Mouse (Mus musculus) stomach, embryonic 15.5 days (tissue): ENCODE measurements at regions not wholly inside any gene's neighbourhood (a gene's known extent, or its start where the extent isn't known, plus 50 kb on each side); places are given as distances from the start of the nearest gene placed in this dataset.

Source experiments
- ATAC-seq: fragments of 200-750 bp; cut with Nextera tagmentation; 2 replicates; pipeline ENCODE4 v1.8.0; 2017; ENCODE audit warnings: low read depth, moderate number of reproducible peaks, moderate TSS enrichment; ENCODE audit not compliant: insufficient read depth, low FRiP score
- H3K27ac ChIP-seq: fragments of 300-500 bp; sonication (generic); 2 replicates; pipeline ENCODE4 v1.5.1; 2015; ENCODE audit warnings: mild to moderate bottlenecking, inconsistent platforms
- H3K27me3 ChIP-seq: fragments of 300-500 bp; sonication (generic); replicated peaks from 2 replicates; pipeline ENCODE4 v1.6.1; 2015; ENCODE audit warnings: inconsistent platforms
- H3K36me3 ChIP-seq: fragments of 300-500 bp; sonication (generic); 2 replicates; pipeline ENCODE4 v1.6.1; 2015; ENCODE audit warnings: inconsistent platforms
- H3K4me1 ChIP-seq: fragments of 300-500 bp; sonication (generic); 2 replicates; pipeline ENCODE4 v1.6.1; 2015; ENCODE audit warnings: inconsistent platforms
- H3K4me2 ChIP-seq: fragments of 300-500 bp; sonication (generic); 2 replicates; pipeline ENCODE4 v1.6.1; 2015; ENCODE audit warnings: mild to moderate bottlenecking, inconsistent platforms
- H3K4me3 ChIP-seq: fragments of 300-500 bp; sonication (generic); replicated peaks from 2 replicates; pipeline ENCODE4 v1.5.1; 2015; ENCODE audit warnings: inconsistent platforms
- H3K9ac ChIP-seq: fragments of 300-500 bp; sonication (generic); 2 replicates; pipeline ENCODE4 v1.6.1; 2015; ENCODE audit warnings: inconsistent platforms
- H3K9me3 ChIP-seq: fragments of 300-500 bp; sonication (generic); 2 replicates; pipeline ENCODE4 v1.6.1; 2016; ENCODE audit warnings: inconsistent platforms
- WGBS: fragments of 180-500 bp; shearing (Covaris S2); methylation state at CpG from one replicate; pipeline ENCODE4 v1.1.7; 2015; 5-methylcytosine and 5-hydroxymethylcytosine counted together

DNA sequence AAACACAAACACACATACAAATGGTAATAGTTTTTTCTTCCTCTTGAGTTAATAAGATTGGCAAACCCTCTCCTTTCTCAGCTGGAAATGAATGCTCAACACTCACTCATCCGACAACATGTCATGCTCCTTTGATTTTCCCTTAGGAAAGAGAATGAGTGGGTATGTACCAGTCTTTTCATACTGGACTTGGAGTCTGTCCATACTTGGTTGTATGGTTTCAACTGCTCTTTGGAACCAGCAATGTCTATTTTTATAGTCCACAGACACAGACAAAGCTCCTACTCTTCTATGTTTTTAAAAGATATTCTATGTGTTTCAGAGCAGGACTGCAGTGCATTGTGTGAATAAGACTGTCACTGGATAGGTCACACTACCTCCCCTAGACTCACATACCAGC is 273.7 kb upstream of the Marcks start:
- H3K27ac ChIP-seq = no peak overlapping the region
- ATAC-seq = no peak
- no peaks in the 10 kb centered on the region for H3K36me3 ChIP-seq
- no peak overlapping the region for H3K4me3 ChIP-seq
- no peaks in the 10 kb centered on the region for H3K4me1 ChIP-seq
- no peak overlapping the region for H3K4me2 ChIP-seq
- H3K9ac ChIP-seq = no peak overlapping the region
- WGBS = 93% methylated on average over 1 of the region's 1 CpGs
- no peaks in the 10 kb centered on the region for H3K27me3 ChIP-seq
- no peaks in the 10 kb centered on the region for H3K9me3 ChIP-seq

DNA sequence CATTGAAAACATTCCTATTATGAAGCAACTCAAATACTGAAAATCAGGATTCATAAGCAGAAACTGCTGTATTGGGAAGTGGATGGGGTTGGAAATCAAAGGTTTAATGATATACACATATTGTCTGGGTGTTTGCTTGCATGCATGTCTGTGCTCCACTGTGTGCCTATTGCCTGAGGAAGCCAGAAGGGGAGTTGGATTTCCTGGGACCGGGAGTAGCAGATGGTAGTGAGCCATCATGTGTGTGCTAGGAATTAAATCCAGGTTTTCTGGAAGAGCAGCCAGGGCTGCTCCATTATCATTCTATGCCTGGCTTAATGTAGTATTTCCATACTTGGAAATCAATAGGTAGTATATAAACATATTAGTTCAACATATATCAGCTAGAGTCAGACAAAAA is 271.0 kb upstream of the Marcks start:
- Histone ChIP-seq H3K4me3 (no peak overlapping the region), H3K4me1 (no peaks in the 10 kb centered on the region), H3K9ac (no peak overlapping the region), H3K9me3 (no peaks in the 10 kb centered on the region), H3K27me3 (no peaks in the 10 kb centered on the region), H3K27ac (no peak overlapping the region), H3K4me2 (no peak overlapping the region), H3K36me3 (no peaks in the 10 kb centered on the region)
- ATAC-seq = no peak
- WGBS = 56% methylated on average over 1 of the region's 1 CpGs

DNA sequence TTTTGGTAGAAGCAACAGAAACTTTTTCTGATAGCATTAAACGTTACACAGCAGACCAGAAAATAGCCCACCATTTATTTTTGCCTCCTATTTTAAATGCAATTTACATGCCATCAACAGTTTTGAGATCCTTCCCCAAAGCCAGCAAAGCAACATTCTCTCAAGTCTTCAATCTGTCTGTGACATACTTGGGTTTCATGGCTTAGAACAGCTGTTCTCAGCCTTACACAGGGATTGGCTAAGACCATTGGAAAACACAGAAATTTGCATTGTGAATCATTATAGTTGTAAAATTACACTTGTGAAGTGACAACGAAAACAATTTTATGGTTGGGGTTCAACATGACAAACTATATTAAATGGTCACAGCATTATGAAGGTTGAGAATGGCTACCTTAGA is 268.8 kb upstream of the Marcks start:
- 85% methylated on average over 2 of the region's 2 CpGs for WGBS
- ATAC-seq = no peak
- H3K4me1 ChIP-seq = no peaks in the 10 kb centered on the region
- no peak overlapping the region for H3K4me2 ChIP-seq
- H3K9me3 ChIP-seq = no peaks in the 10 kb centered on the region
- no peak overlapping the region for H3K27ac ChIP-seq
- no peak overlapping the region for H3K9ac ChIP-seq
- H3K4me3 ChIP-seq = no peak overlapping the region
- H3K27me3 ChIP-seq = no peaks in the 10 kb centered on the region
- no peaks in the 10 kb centered on the region for H3K36me3 ChIP-seq

DNA sequence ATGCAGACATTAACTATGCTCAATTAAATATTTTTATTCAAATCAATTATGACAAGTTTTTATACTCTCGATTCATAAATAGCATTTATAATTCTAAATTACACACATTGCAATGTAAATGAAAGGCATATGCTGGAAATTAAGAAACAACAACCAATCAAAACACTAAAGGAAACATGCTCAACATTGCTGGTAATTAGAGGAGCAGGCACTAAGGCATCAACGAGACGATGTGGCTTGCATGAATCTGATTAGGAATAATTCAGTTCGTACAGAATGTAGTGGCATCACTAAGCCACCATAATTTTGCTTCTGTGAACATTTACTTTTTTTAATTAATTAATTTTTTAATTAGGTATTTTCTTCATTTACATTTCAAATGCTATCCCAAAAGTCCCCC is 266.2 kb upstream of the Marcks start:
- Histone ChIP-seq H3K4me1 (no peaks in the 10 kb centered on the region), H3K4me2 (no peak overlapping the region), H3K36me3 (no peaks in the 10 kb centered on the region), H3K27ac (no peak overlapping the region), H3K4me3 (no peak overlapping the region), H3K9me3 (no peaks in the 10 kb centered on the region), H3K27me3 (no peaks in the 10 kb centered on the region), H3K9ac (no peak overlapping the region)
- ATAC-seq = no peak
- WGBS = 86% methylated on average over 4 of the region's 4 CpGs

DNA sequence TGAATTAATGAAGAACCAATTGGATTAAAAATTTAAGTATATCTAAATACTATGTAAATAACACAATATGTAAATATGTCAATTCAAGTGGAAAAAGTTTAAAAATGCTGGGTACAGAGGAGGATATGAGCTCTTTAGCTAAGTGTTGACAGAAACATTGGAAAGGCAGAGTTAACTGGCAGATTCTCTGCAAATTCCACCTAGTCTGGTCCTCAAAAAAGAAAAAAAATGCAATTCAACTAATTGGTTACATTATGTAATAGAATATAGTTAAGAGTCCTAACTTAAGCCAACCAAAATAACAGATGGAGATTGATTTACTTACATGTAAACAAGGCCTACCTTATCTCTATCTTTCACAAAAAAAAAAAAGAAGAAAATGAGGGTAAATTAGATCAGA is 265.7 kb upstream of the Marcks start:
- no peak overlapping the region for H3K4me3 ChIP-seq
- H3K9me3 ChIP-seq = no peaks in the 10 kb centered on the region
- H3K36me3 ChIP-seq = no peaks in the 10 kb centered on the region
- H3K9ac ChIP-seq = no peak overlapping the region
- no peak overlapping the region for H3K4me2 ChIP-seq
- no peaks in the 10 kb centered on the region for H3K27me3 ChIP-seq
- H3K27ac ChIP-seq = no peak overlapping the region
- H3K4me1 ChIP-seq = no peaks in the 10 kb centered on the region
- ATAC-seq = no peak

DNA sequence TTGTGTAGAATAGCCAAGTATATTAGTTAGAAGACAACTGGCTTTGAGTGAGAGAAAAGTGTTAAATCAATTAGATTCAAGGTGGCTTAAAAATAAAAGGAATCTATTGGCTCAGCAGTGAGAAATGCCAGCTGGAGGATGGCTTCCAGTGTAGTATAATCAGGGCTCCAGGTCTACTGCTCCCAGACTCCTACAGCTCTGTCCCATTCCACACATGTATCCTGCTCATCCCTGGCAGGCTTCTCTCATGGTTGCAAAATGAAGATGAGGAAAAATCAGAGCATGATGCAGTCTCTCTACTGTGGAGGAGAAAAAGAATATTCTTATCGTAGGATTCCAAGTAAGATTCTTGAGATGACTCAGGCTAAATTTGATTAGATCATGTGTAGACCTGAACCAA is 263.7 kb upstream of the Marcks start:
- Histone ChIP-seq H3K9ac (no peak overlapping the region), H3K4me3 (no peak overlapping the region), H3K27ac (no peak overlapping the region), H3K4me1 (0 out of 2 replicates have a peak, but pooled peaks cover 4% of the 10 kb centered on the region), H3K9me3 (no peaks in the 10 kb centered on the region), H3K27me3 (no peaks in the 10 kb centered on the region), H3K4me2 (no peak overlapping the region), H3K36me3 (no peaks in the 10 kb centered on the region)
- WGBS = 80% methylated on average over 1 of the region's 1 CpGs
- ATAC-seq = no peak

DNA sequence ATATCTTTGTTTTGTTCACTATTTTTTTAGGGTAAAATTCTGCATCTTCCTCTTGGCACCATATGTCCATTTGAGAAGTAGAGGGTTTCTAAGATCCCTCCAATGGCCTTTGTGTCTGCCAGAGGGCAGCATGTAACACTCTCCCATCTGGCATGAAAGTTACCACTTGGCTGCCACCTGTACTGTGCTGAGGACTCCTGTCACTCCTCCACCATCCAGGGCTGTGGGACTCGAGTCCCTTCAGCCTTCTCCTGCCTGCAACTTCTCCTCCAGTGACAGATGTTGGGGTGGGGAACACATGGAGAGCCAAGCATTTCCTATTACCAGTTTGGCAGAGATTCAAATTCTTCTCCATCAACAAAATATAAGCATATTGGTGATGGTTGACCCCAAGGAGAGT is 262.3 kb upstream of the Marcks start:
- Histone ChIP-seq H3K4me3 (no peak overlapping the region), H3K4me1 (0 out of 2 replicates have a peak, but pooled peaks cover 8% of the 10 kb centered on the region), H3K36me3 (no peaks in the 10 kb centered on the region), H3K9ac (no peak overlapping the region), H3K27me3 (no peaks in the 10 kb centered on the region), H3K4me2 (no peak overlapping the region), H3K27ac (no peak overlapping the region), H3K9me3 (no peaks in the 10 kb centered on the region)
- ATAC-seq = no peak
- 18% methylated on average over 1 of the region's 1 CpGs for WGBS

DNA sequence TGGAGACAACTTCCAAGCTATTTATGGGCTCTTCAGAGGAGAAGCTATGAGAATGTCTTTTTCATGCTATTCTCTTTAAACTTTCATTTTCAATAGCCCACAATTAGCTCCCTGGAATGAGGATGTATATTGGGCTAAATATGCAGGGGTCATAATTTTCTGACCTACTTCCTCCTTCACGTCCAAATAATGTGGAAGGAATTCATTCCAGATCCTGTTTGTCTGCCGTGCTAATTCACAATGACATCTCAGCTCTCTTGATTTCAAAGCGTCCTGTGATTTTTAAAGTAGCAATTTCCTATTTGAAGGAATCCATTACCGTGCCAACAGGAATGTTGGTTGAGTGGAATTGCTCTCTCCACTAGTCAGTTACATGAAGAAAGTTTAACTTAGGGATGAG is 261.7 kb upstream of the Marcks start:
- no peaks in the 10 kb centered on the region for H3K36me3 ChIP-seq
- no peaks in the 10 kb centered on the region for H3K27me3 ChIP-seq
- peak overlapping the region; percentile 9; the same call in 1 of the 2 replicates for H3K4me2 ChIP-seq
- H3K9me3 ChIP-seq = no peaks in the 10 kb centered on the region
- WGBS = 28% methylated on average over 4 of the region's 4 CpGs
- H3K9ac ChIP-seq = no peak overlapping the region
- H3K4me3 ChIP-seq = no peak overlapping the region
- no peak overlapping the region for H3K27ac ChIP-seq
- 0 out of 2 replicates have a peak, but pooled peaks cover 8% of the 10 kb centered on the region for H3K4me1 ChIP-seq
- no peak for ATAC-seq

DNA sequence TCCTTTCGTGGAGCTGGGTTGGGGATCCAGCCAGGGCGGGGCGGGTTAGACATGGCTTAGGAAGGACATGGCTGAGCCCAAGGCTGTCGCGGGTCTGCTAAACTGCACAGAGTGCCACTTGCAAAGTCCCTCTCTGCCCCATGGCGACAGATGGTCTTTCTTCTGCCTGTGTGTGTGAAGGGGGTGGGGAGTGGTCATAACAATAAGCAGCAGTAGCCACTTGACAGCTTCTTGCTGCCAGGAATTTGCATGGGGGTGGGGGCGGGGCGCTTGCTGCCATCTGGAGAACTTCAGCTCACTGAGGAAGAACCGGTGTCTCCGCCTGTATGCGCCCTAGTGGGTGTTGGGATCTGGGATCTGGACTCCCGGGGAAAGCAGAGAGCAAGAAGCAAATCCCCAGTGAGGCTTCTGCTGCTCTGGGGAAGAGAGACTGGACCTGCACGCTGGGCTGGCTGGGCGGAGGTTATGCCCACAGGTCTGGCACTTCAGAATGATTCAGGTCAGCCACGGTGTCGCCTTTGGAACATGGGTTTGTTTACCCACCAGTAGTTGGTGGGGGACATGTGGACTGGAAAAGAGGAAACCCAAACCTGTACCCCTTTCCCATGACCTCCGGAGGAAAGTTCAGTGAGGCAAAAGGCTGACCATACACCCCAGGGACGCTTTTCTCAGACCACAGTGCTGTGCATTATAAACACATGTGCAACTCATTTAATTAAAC is 258.7 kb upstream of the Marcks start:
- WGBS = 4% methylated on average over 18 of the region's 18 CpGs
- H3K27ac ChIP-seq = peak overlapping the region; percentile 88
- no peaks in the 10 kb centered on the region for H3K36me3 ChIP-seq
- ATAC-seq = peak; percentile 87
- no peaks in the 10 kb centered on the region for H3K27me3 ChIP-seq
- peak overlapping the region; percentile 66 for H3K4me2 ChIP-seq
- peak overlapping the region; percentile 31 for H3K4me3 ChIP-seq
- no peaks in the 10 kb centered on the region for H3K9me3 ChIP-seq
- 0 out of 2 replicates have a peak, but pooled peaks cover 8% of the 10 kb centered on the region for H3K4me1 ChIP-seq
- H3K9ac ChIP-seq = 0 out of 2 replicates have a peak overlapping the region, but pooled peaks have one; percentile 6

DNA sequence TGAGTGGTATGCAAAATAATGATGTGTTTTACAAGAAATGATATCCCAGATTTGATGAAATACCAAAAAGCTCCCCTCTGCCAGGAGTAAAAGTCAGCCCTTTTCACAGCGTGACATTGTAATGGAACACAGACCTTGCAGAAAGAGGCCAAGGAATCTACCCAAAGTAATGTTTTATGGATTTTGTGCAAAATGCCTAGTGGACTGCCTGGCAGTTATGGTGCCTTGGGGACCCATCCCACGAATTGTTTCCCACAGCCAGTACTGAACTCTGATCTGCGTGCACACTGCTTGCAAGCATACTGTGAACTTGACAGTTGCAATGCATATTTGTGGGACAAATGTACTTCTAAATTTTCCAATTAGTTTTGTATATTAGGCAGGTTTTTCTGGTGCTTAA is 251.3 kb upstream of the Marcks start:
- H3K9me3 ChIP-seq = no peaks in the 10 kb centered on the region
- no peaks in the 10 kb centered on the region for H3K36me3 ChIP-seq
- no peaks in the 10 kb centered on the region for H3K4me1 ChIP-seq
- no peaks in the 10 kb centered on the region for H3K27me3 ChIP-seq
- no peak overlapping the region for H3K4me2 ChIP-seq
- no peak for ATAC-seq
- no peak overlapping the region for H3K27ac ChIP-seq
- 67% methylated on average over 3 of the region's 3 CpGs for WGBS
- H3K9ac ChIP-seq = no peak overlapping the region
- no peak overlapping the region for H3K4me3 ChIP-seq

DNA sequence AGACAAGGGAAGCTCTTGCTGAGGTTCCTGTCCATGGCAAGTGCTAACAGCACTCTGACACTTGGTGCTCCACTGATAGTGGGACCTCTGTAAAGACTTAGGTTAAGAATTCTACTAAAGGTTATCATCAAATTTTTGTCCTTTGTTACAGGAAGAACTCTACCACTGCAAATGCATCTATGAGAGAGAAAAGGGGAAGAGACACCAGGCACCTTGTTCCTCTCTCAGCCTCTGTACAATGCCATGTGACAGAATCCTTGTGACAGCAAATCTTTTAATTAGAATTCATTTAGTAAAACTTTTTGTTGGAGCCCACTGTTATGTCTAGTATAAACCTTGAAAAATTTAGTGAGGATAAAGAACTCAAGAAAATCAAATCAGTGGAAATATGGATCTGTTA is 247.5 kb upstream of the Marcks start:
- Histone ChIP-seq H3K9me3 (no peaks in the 10 kb centered on the region), H3K4me3 (no peak overlapping the region), H3K36me3 (no peaks in the 10 kb centered on the region), H3K27ac (no peak overlapping the region), H3K27me3 (no peaks in the 10 kb centered on the region), H3K9ac (no peak overlapping the region), H3K4me1 (no peaks in the 10 kb centered on the region), H3K4me2 (no peak overlapping the region)
- no peak for ATAC-seq

DNA sequence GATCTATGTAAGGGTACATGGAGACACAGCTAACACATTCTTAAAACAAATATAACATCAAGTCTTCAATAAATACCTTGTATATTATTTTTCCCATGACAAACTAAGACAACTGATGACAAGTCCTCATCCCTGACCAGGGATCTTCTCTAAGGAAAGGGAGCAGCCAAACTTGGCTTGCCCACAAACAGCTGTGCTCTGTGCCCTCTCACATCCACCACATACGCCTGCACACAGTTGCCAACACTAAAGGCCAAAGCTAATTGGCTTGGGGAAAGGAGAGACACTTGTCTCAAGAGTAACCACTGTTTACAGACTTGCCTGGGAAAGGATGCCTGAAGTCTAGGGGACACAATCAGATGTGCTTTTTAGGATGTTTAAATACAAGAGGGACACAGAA is 241.3 kb upstream of the Marcks start:
- Histone ChIP-seq H3K27me3 (no peaks in the 10 kb centered on the region), H3K9ac (no peak overlapping the region), H3K4me2 (no peak overlapping the region), H3K27ac (no peak overlapping the region), H3K9me3 (no peaks in the 10 kb centered on the region), H3K4me3 (no peak overlapping the region), H3K4me1 (no peaks in the 10 kb centered on the region), H3K36me3 (no peaks in the 10 kb centered on the region)
- no peak for ATAC-seq
- 66% methylated on average over 1 of the region's 1 CpGs for WGBS
